Mouse (Mus musculus): ENCODE measurements around the gene Bphl.
A peak's percentile ranks its signal among the peaks of the same experiment; 100 is the strongest.
"Not testable (repeated sequence)": the region's sequence is repeated elsewhere in the genome, so short reads cannot be mapped to it uniquely, and the experiment has no call there.

The Bphl gene

GRCm38 (mm10) chr13:34051692-34052091 lies 14.3 kb downstream of the Bphl start:
- DNase-seq (ENCODE audit: low spot score in 2 of 2) = no peak

GRCm38 (mm10) chr13:34053673-34054282 lies 16.4 kb downstream of the Bphl start:
- DNase-seq (ENCODE audit: low spot score in 2 of 2) = no peak

- no peak for DNase-seq (ENCODE audit: low spot score in 2 of 2)
Observed at GRCm38 (mm10) chr13:34054391-34054790, 17.0 kb downstream of the Bphl start.

- DNase-seq (ENCODE audit: low spot score in 2 of 2) = no peak
Observed at GRCm38 (mm10) chr13:34054983-34055382, 17.6 kb downstream of the Bphl start.

- no peak for DNase-seq (ENCODE audit: low spot score in 2 of 2)
Observed at GRCm38 (mm10) chr13:34057252-34057651, 19.9 kb downstream of the Bphl start.

- DNase-seq (ENCODE audit: low spot score in 2 of 2) = no peak
Observed at GRCm38 (mm10) chr13:34060061-34060460, 22.7 kb downstream of the Bphl start.

- DNase-seq (ENCODE audit: low spot score in 2 of 2) = no peak
Observed at GRCm38 (mm10) chr13:34062466-34062865, 25.1 kb downstream of the Bphl start.

GRCm38 (mm10) chr13:34066351-34066750 lies 29.0 kb downstream of the Bphl start:
- no peak for DNase-seq (ENCODE audit: low spot score in 2 of 2)

GRCm38 (mm10) chr13:34070296-34070695 lies 32.9 kb downstream of the Bphl start:
- DNase-seq (ENCODE audit: low spot score in 2 of 2) = no peak

GRCm38 (mm10) chr13:34071836-34072235 lies 34.4 kb downstream of the Bphl start:
- no peak for DNase-seq (ENCODE audit: low spot score in 2 of 2)

GRCm38 (mm10) chr13:34072847-34073246 lies 35.5 kb downstream of the Bphl start:
- DNase-seq (ENCODE audit: low spot score in 2 of 2) = no peak

GRCm38 (mm10) chr13:34074441-34074840 lies 37.0 kb downstream of the Bphl start:
- DNase-seq (ENCODE audit: low spot score in 2 of 2) = not testable (repeated sequence)

GRCm38 (mm10) chr13:34075893-34076292 lies 38.5 kb downstream of the Bphl start:
- not testable (repeated sequence) for DNase-seq (ENCODE audit: low spot score in 2 of 2)

GRCm38 (mm10) chr13:34076561-34077491 lies 39.4 kb downstream of the Bphl start:
- DNase-seq (ENCODE audit: low spot score in 2 of 2) = peak in 1 of 2 experiments; percentile 15

GRCm38 (mm10) chr13:34077492-34078271 lies 40.3 kb downstream of the Bphl start, which contains the start of gene Tubb2a:
Gene Tubb2a (minus strand): TSS chr13:34078007.
- peak; percentile 87 to 95 for DNase-seq (ENCODE audit: low spot score in 2 of 2)

GRCm38 (mm10) chr13:34078500-34079280 lies 41.3 kb downstream of the Bphl start:
- DNase-seq (ENCODE audit: low spot score in 2 of 2) = no peak

GRCm38 (mm10) chr13:34079801-34080200 lies 42.4 kb downstream of the Bphl start:
- no peak for DNase-seq (ENCODE audit: low spot score in 2 of 2)

GRCm38 (mm10) chr13:34081926-34082325 lies 44.5 kb downstream of the Bphl start:
- no peak for DNase-seq (ENCODE audit: low spot score in 2 of 2)

GRCm38 (mm10) chr13:34084026-34084750 lies 46.8 kb downstream of the Bphl start:
- no peak for DNase-seq (ENCODE audit: low spot score in 2 of 2)

GRCm38 (mm10) chr13:34087052-34087812 lies 49.8 kb downstream of the Bphl start:
- no peak for DNase-seq (ENCODE audit: low spot score in 2 of 2)
